Mouse (Mus musculus) E14TG2a.4 (cell line): ENCODE results near the gene Arl15.

Experiments
- H3K27me3 ChIP-seq: 2 replicates; pipeline ENCODE4 v1.6.1; 2014; ENCODE audit warnings: low read length, control low read depth; ENCODE audit not compliant: insufficient read depth
- H3K36me3 ChIP-seq: 2 replicates; pipeline ENCODE4 v1.6.1; 2014; ENCODE audit warnings: low read length, control low read depth; ENCODE audit not compliant: insufficient read depth
- H3K4me1 ChIP-seq: replicated peaks from 2 replicates; pipeline ENCODE4 v1.6.1; 2014; ENCODE audit warnings: low read depth, low read length, control low read depth
- H3K4me3 ChIP-seq: replicated peaks from 2 replicates; pipeline ENCODE4 v1.5.1; 2014; ENCODE audit warnings: mild to moderate bottlenecking, low read length
- H3K9me3 ChIP-seq: 2 replicates; pipeline ENCODE4 v1.6.1; 2014; ENCODE audit warnings: low read length, control low read depth
- CTCF ChIP-seq: conservative IDR thresholded peaks from 2 replicates; pipeline ENCODE4 v1.5.1; 2014; ENCODE audit warnings: low read length
- NANOG ChIP-seq: IDR thresholded peaks from 2 replicates; pipeline ENCODE4 v1.6.1; 2014; ENCODE audit warnings: borderline replicate concordance, low read length, mixed read lengths
- POU5F1 ChIP-seq: IDR thresholded peaks from 2 replicates; pipeline ENCODE4 v1.6.1; 2014; ENCODE audit warnings: low read length, borderline replicate concordance

Gene Arl15

DNA sequence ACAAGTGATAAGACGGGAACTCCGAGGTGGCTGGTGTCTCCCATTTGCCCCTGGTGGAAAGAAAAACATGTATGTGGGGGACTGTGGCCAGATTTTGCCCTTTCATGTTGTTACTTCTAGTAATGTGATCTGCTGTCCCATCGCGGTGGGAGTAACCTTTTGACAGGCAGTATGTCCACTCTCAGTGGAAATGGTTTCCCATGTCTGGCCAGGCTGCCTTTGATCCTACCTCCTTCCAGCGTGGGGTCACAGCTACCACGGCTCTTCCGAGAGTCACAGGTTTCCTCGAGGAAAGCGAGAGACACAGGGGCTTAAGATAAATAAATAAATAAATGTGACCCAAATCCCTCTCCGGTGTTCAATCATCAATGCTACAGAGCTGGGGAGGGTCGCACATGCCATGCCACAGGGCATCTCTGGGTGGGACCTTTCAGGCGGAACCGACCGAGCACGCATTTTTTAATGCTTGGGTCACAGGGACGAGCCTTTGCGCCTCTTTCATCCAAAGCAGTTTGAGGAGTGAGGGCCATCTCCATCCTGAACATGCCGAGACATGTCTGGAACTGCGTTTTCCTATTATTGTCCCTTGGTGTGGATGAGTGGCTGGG lies 86.4 kb downstream of the Arl15 start:
- no peaks in the 10 kb centered on the region for H3K27me3 ChIP-seq
- no peak for TF ChIP-seq CTCF
- TF ChIP-seq NANOG: no peak
- no peak for TF ChIP-seq POU5F1
- peak overlapping the region; percentile 65 for H3K4me3 ChIP-seq
- peaks cover 71% of the 10 kb centered on the region for H3K4me1 ChIP-seq
- no peaks in the 10 kb centered on the region; the same call in 1 of the 2 replicates for H3K36me3 ChIP-seq
- no peaks in the 10 kb centered on the region for H3K9me3 ChIP-seq

DNA sequence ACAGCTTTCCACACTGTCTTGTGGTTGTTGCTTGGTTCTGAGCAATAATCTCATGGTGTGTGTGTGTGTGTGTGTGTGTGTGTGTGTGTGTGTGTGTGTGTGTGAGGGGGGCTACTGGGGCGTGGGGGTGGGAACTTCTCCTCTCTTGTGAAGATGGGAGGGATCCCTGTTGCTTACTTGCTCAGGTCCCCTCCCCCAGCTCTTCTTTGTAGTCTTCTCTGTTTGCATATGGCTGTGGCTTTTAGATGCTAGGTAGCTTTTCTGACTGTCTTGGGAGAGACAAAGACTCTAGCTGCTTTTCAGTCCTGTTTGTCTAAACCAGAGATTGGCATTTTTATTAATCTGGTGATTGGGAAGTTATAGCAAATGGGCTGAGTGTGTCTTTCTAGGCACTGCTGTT lies 88.7 kb downstream of the Arl15 start:
- no peaks in the 10 kb centered on the region for H3K9me3 ChIP-seq
- H3K4me1 ChIP-seq: peaks cover 74% of the 10 kb centered on the region
- H3K27me3 ChIP-seq: no peaks in the 10 kb centered on the region
- no peak for TF ChIP-seq CTCF
- TF ChIP-seq NANOG: no peak
- no peak for TF ChIP-seq POU5F1
- no peaks in the 10 kb centered on the region; the same call in 1 of the 2 replicates for H3K36me3 ChIP-seq
- 0 out of 2 replicates have a peak overlapping the region, but pooled peaks have one; percentile 1 for H3K4me3 ChIP-seq

DNA sequence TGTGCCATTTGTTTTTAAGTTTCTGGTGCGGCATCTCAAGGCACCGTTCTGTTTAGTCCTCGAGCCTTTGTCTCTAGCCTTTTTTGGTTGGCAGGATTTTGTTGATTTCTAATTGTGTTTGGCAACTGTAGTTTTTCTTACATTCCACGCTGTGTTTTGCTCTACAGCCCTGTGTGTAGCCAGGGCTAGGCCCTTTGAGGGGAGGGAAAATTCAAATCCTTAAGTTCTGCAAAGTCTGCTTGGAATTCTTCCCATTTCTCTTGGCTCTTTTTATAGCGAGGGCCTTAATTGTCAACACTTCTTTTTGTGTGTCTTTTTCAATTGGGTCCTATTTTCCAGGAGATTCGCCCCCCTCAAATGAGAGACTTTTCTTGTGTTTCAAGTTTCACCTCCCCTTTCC lies 92.8 kb downstream of the Arl15 start:
- no peak overlapping the region for H3K4me3 ChIP-seq
- H3K4me1 ChIP-seq: peaks cover 67% of the 10 kb centered on the region
- no peak for TF ChIP-seq POU5F1
- no peak for TF ChIP-seq CTCF
- TF ChIP-seq NANOG: no peak
- no peaks in the 10 kb centered on the region for H3K27me3 ChIP-seq
- H3K36me3 ChIP-seq: peaks cover 7% of the 10 kb centered on the region
- H3K9me3 ChIP-seq: no peaks in the 10 kb centered on the region

DNA sequence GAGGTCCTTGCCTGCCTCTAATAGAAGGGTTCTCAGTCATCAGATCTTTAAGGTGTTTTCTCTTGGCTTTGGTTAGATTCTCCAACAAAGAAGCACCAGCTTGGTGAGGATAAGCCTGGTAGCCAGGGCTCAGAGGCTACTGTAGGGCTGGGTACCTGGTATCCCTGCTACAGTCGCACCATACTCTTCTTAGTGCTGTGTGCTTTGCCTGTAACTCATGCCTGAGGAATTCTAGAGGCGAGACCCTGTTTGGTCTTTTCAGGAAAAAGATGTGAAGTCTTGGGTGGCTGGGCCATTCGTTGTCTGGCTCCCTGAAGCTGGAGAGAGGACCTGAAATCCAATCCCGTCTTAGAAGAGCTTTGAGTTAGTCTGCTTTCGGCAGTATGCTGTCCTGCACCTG lies 93.8 kb downstream of the Arl15 start:
- TF ChIP-seq NANOG: no peak
- TF ChIP-seq POU5F1: no peak
- TF ChIP-seq CTCF: no peak

DNA sequence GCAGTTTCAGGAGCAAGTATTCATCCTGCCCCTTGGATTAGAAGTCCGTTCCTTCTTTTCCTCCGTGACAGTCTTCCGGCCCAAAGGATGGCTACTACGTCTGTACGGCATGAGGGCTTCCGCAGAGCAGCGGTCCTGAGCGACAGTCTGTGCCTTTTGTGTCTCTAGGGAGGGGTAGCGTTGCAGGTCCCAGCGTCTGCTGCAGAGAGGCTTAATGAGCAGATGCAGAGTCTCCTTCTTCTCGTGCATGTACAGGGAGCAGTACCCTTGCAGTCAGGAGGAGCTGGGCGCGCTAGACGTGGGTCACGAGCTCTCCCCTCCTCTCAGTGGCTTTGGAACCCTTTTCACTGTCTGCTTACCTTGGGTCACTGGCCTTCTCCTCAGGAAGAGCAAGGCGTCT lies 94.4 kb downstream of the Arl15 start:
- Histone ChIP-seq H3K4me3 (peak overlapping the region; percentile 58), H3K9me3 (no peaks in the 10 kb centered on the region), H3K4me1 (peaks cover 52% of the 10 kb centered on the region), H3K27me3 (no peaks in the 10 kb centered on the region), H3K36me3 (peaks cover 7% of the 10 kb centered on the region)
- TF ChIP-seq NANOG (no peak), POU5F1 (no peak), CTCF (no peak)

More for the DNA sequence above, 93.8 kb downstream of the Arl15 start:
- H3K4me3 ChIP-seq: peak overlapping the region; percentile 58
- H3K4me1 ChIP-seq: peaks cover 58% of the 10 kb centered on the region
- peaks cover 7% of the 10 kb centered on the region for H3K36me3 ChIP-seq
- H3K27me3 ChIP-seq: no peaks in the 10 kb centered on the region
- no peaks in the 10 kb centered on the region for H3K9me3 ChIP-seq

DNA sequence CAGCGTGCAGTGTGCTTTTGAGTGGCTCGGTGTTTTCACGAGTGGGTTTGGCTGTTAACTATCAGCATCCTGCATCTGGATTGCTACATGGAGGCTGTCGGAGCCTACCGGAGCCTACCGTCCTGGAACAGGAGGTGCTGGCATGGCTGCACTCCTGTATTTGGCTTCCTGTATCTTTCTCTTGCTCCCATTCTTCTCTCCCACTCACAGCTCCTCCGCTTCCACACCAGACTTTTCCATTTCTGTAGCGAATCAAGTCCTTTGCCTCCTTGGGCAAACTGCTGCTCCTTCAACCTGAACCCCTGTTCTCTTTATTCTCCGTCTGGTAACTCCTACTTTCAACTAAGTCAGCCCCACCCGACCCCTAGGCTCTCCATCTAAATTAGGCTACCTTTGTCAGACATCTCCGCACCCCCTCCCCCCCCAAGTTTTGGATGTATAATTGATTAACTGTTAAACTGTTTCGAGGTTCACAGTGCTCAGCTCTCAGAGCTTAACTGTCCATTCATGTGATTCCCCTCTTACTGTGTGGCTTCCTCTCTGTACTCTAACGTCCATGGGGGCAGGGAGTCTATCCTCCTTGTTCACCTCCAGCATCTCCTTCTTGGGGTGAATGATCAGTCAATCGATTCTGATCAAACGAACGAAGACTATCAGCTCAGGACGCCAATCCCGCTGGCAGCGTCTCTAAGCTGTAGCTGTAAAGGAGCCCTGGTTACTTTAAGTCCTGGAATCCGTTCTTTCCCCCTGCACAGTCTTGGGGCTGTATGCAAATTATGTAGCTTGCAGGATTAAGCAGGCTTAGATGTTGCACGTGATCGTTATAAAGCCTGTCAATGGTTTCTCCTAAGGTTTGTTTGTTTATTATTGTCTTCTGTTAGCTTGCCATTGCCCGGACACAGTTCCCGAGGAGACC lies 95.1 kb downstream of the Arl15 start:
- Histone ChIP-seq H3K27me3 (no peaks in the 10 kb centered on the region), H3K9me3 (no peaks in the 10 kb centered on the region), H3K4me1 (peaks cover 45% of the 10 kb centered on the region), H3K4me3 (peak overlapping the region; percentile 58), H3K36me3 (peaks cover 7% of the 10 kb centered on the region)
- TF ChIP-seq POU5F1: no peak
- TF ChIP-seq NANOG: no peak
- TF ChIP-seq CTCF: no peak

DNA sequence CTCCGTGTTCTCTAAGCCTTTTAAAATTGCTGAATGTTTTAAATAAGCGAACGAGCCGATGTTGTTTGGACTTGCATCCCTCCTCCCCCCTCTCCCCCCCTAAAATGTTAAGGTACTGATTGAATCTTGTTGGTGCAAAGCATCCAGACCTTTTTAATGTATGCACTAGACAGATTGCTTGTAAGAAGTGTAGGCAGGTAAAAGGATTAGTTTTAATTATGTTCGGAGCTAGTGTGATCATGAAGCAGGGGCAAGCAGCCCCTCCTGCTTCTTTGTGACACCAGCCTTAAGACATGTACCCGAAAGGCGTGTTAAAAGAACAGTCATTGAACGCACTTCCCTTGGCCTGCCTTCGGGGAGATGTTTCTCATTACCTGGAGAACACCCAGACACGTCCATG lies 102.4 kb downstream of the Arl15 start:
- H3K9me3 ChIP-seq: no peaks in the 10 kb centered on the region
- TF ChIP-seq POU5F1: no peak
- TF ChIP-seq CTCF: no peak
- no peak for TF ChIP-seq NANOG
- H3K4me1 ChIP-seq: peaks cover 14% of the 10 kb centered on the region
- H3K27me3 ChIP-seq: no peaks in the 10 kb centered on the region
- no peaks in the 10 kb centered on the region; the same call in 1 of the 2 replicates for H3K36me3 ChIP-seq
- no peak overlapping the region for H3K4me3 ChIP-seq

DNA sequence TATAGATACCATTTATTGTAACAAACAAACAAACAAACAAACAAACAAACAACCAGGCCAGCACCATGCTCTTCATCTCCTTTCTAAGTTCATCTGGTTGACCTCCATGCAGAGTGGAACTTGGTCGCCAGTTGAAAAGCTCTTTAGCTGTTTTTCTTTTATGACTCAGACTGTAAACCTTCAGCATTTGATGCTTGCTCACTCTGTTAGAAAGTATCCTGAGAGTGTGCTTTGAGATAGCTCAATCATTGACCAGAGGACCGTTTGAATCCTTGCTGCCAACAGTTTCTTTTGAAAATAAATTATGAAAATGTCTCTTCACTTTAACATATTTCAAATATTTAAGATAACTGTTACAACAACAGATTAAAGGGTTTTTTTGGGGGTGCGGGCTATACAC lies 103.2 kb downstream of the Arl15 start:
- no peaks in the 10 kb centered on the region for H3K36me3 ChIP-seq
- peaks cover 14% of the 10 kb centered on the region for H3K4me1 ChIP-seq
- no peak overlapping the region for H3K4me3 ChIP-seq
- H3K27me3 ChIP-seq: no peaks in the 10 kb centered on the region
- TF ChIP-seq POU5F1 (no peak), CTCF (no peak), NANOG (no peak)
- H3K9me3 ChIP-seq: no peaks in the 10 kb centered on the region

DNA sequence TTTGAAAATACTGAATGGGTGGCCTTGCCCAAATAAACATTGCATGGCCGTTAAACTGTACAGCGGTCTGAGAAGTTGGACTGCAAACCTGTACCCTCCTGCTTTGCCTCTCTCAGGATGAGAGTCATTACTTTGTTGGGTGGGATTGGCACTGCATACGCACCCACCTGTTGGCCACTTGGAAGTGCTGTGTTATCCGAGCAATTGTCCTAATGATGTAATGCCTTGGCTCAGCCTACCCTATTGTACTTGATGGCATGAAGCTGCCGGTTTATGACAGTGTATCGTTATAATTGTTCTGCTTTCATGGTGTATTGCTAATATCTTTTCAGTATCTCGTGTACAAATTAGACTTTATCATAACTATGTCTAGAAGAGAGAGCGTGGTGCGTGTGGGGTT lies 103.6 kb downstream of the Arl15 start:
- no peak for TF ChIP-seq NANOG
- TF ChIP-seq CTCF: no peak
- no peak for TF ChIP-seq POU5F1
- Histone ChIP-seq H3K36me3 (no peaks in the 10 kb centered on the region), H3K27me3 (no peaks in the 10 kb centered on the region), H3K4me3 (no peak overlapping the region), H3K4me1 (peaks cover 14% of the 10 kb centered on the region), H3K9me3 (no peaks in the 10 kb centered on the region)
